Mouse (Mus musculus): ENCODE measurements around the gene Lama2.
A peak's percentile ranks its signal among the peaks of the same experiment; 100 is the strongest.
"Not testable (repeated sequence)": the region's sequence is repeated elsewhere in the genome, so short reads cannot be mapped to it uniquely, and the experiment has no call there.

Lama2 gene

DNA sequence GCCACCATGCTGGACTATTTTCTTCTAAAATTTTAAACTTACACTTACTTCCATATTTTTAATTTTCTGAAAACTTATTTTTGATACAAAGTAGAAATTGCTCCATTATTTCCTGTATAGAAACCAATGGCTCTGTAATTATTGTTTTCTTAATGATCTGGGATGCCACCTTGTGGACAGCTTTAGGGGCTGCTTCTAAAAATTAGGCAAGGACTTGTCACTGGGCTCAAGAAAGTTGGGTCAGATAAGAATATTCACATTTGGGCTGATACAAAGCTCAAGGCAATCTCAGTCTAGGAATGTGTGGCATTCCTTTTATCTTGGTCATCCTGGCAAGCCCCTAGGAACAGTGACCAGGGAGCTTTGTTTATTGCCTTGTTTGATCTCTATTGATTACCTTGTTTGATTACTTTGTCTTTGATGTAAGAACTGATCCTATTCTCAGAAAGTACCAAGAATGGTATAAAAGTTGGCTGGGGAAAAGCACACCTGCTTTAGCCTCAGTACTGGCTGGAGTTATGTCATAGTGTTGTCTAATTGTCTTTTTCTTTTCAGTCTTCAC is 606.7 kb downstream of the Lama2 start:
- DNase-seq (ENCODE audit: low spot score): no peak

DNA sequence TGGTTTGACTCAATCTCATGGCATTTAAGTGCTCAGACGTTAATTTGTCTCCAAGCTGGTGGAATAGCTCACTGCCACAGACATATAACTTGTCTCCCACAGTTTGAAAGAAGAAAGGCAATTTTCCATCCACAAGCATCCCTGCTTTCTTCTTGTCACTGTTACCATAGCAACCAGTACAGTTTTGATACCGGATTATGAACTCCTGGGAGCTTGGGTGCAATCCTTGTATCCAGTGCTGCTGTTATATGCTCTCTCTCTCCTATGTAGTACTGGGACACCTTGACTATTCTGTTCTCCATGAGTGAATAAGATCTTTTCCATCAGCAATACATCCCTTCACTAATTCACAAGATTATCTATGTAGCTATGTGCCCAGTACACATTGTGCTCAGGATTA is 612.2 kb downstream of the Lama2 start:
- no peak for DNase-seq (ENCODE audit: low spot score)

DNA sequence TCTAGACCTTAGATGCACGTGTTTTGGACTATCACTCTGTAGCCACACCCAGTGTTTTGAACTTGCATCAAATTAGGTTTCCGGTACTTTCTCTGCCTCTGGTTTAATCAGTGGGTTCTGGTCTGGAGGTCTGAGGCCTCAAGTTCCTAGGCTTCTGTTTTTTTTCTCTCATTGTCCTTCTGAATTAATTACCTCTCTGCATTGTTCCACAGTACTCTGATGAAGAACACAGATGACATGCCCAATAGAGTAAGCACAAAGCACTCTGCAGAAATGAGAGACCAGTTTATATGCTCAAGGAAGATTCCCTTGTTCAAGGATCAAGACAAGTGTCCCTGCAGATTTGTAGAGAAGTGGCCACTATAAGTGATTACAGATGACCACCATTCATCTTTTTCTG is 613.8 kb downstream of the Lama2 start:
- no peak for DNase-seq (ENCODE audit: low spot score)

DNA sequence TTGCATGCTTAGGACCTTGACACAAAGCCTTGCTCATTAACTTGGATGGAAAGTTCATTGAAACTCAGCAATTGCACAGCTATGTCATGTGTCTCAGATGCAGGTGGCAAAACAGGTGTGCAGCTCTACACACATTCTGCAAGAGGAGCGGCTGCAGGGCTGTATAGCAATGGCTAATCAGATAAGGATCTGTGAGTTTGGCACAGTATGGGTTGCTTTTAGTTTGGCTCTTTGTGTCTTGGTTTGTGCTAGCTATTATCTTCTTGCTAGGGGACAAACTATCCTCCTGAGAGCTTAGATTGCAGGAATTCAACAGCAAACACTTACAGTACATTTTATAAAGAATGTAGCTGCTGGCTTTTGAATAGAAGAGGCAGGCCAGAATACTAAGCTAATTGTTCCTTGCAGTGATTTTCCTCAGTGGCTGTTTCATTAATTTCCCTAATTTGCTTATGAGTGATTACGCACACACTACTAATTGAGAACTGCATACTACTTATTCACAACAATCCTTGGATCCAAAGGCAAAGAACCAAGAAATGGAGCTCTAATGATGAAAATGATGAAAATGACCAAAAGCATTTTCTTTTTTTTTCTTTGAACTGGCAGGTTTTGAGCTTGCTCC is 617.9 kb downstream of the Lama2 start:
- DNase-seq (ENCODE audit: low spot score): no peak

DNA sequence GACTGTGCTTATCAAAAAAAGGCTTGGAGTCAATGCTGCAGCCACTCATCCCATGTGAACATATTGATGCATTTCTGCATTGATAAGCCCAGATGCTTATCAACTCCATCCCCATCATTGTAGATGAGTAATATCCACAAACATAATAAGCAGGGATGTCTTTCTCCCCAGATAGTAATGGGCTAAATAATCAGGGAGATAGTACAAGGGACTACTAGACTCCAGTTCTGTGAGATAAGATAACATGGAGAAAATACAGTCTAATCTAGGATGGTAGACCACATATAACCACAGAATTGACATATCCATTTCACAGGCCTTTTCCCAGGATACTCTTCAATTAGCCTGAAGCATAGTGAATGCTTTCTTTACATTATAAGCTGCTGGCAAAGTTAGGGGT is 622.9 kb downstream of the Lama2 start:
- DNase-seq (ENCODE audit: low spot score): no peak

DNA sequence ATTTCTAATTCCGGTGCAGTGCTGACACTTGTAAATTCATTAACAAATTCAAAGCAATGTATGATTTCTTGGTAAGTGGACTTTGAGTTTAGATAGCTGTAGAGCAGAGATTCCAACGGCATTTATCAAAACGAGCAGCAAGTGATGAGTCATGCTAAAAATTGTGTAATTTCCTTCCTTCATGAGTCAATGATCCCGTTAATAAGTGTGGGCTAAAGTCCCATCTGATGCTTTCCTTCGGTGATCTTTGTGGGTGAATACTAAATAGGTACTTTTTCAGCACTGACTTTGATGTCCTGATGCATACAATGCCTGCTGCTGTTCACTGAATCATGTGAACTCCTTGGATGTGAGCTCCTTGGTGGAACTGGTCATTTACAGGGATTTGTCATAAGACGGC is 623.6 kb downstream of the Lama2 start:
- no peak for DNase-seq (ENCODE audit: low spot score)

DNA sequence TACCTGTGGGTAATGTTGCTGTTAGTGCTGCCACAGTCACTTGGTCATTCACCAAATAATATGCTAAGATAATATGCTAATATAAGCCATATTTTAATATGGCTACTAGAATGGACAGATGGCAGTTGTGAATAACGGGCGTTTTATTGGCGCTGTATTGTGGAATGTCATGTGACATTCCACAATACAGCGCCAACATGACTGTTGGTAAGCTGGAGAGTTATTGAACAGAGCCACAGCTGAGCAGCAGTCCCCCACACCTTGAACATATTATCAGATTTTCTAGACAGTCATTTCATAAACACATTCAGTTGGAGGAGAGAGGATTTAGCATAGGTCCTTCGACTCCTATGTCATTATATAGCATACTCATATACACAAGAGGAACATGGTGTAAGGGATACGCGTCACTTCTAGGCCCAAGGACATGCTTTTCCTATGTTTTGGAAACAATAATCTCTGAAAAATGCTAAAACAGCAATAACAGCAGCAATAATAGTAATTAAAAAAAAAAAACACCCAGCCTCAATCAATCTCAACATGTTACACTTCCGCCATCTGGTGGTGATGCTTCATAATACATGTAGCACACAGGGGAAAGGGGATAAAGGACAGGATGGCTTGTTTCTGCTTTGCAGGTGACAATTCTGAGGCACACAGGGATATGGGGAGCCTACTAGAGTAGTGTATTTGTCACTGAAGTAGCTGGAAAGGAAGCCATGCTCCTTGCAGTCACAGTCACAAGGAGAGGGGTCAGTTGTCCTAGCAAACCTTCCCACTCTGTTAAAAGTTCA is 624.2 kb downstream of the Lama2 start:
- DNase-seq (ENCODE audit: low spot score): peak; percentile 24

DNA sequence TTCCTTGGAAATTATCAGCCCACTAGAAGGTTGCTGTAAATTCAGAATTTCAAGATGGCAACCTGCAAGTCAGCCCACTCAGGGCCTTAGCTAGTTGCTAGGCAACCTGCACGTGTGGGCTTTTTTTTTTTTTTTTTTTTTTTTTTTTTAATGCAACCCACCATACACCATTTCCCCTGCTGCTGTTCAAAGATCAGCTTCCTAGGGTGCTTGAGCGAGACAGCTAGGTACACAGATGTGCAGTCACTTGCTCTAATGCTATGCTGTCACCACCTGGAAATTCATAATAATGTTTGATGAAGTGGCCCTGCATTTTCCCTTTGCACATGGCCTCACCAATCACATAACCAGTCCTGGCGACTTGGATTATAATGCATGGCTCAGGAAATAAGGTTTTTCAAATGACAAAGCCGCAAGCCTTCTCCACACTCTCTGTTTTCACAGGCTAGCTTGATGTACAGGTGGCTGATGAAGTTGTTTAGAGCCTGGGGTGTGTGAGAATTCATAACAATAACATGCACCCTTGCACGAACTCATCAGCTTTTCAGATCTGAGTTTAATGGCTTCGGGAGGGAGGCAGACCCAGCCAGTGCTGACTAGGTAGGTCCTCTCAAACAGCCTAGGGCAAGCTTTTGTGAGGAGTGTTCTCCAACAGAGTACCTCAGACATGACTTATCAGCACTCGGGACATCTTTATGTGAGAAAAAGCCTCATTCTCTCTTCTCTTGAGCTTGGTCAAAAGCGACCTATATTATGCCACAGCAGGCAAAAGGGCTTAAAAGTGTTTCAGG is 625.4 kb downstream of the Lama2 start:
- no peak for DNase-seq (ENCODE audit: low spot score)

DNA sequence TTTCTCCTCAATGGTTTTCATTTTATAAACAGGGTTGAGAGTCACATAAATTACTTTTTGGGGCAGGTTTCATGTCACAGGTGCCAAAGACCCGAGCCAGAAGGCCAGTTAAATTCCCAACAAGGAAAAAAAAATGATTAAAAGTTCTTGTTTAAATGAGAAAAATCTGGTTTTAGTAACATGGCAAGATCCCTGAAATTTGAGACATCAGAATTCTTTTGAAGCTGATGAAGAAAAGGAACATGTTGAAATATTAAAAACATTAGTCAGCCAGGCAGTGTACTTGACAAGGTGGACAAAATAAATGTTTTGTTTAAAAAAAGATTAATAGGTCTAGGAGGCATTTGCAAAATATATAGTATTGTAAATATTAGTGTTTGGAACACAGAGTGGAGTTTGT is 634.1 kb downstream of the Lama2 start:
- no peak for DNase-seq (ENCODE audit: low spot score)

DNA sequence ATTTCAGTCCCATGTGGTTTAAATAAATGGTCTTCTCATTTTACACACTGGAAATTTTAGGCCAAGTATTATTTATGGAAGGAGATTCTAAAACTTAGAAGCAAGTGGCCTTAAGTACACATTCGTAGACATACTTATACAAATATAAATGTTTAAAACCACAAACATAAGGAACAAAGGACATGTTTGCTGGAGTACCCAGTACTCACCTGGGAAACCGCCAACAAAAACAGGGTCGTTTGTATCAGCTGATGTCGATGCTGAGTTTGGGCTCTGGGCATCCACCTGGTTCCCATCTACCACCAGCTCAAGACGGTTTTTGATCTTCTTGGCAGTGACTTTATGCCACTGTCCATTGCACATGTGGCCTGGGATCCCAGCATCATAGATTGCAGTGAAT is 635.5 kb downstream of the Lama2 start:
- not testable (repeated sequence) for DNase-seq (ENCODE audit: low spot score)

DNA sequence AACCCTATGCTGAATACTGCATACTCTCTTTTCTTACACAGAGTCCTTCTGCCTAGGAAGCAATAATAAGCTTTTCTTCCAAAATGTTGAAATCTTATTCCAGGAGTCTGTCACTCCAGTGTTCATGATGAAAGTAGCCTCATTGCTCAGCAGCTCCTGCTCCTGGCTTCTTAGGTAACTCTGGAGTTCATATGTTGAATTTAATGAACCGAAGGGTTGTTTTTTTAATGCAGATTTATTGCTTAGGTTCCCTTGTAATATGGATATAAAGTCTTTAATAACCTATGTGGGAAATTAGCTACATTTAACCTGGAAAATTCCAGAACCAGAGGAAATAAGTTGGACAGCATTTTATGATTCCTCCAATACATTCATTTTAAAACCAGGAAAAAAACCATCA is 636.0 kb downstream of the Lama2 start:
- DNase-seq (ENCODE audit: low spot score): no peak

DNA sequence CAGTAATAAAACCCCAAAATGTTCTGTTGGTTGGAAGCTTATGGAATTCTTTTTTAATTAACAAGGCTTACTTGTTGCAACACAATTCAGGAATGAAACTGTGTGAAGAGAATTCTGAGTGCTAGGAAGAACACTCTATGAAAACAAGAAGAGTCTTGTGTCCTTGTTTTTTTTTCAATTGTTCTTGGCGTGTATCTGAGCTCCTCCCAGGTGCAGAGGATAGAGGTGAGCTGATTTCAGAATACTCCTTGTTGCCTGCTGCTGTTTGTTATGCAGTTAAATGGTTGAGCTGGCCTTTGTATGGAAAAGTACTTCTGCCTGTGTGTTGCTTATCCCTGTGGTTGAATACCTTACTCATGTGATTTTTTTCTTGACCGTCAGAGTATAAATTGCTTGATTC is 636.9 kb downstream of the Lama2 start:
- no peak for DNase-seq (ENCODE audit: low spot score)

DNA sequence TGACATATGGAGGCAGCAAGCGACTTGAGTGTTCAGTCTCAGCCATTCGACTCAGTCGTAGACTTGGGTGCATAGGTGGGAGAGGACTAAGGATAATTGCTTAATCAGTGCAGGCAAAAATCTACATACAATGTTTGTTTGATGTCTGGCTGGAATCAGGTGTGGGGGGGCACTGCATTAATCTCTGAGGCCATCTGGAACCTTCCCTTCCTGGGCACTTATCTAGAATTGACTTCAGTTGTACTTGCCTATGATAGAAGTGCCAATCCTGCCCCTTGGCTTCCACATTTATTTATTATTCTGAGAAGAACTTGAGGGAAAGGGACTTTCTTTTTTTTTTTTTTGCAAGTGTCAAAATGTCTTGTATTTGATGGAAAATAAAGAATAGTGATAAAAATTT is 644.2 kb downstream of the Lama2 start:
- no peak for DNase-seq (ENCODE audit: low spot score)

DNA sequence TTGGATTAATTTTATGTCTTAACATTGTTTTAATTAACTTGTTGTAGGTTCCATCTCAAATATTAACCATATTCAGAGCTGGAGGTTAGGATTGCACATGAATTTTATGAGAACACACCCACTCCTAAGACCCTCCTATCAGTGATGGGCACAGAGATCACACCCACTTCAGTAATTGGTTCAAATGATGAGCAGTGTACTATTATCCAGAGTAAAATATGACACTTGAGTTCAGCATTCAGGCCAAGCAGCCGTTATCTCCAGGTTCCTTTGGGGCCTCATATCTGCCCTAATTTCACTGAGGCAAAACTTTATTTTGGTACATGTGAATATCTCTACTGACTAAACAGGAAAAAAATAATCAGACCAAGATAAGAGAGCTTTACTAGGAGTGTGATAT is 645.3 kb downstream of the Lama2 start:
- DNase-seq (ENCODE audit: low spot score): no peak

DNA sequence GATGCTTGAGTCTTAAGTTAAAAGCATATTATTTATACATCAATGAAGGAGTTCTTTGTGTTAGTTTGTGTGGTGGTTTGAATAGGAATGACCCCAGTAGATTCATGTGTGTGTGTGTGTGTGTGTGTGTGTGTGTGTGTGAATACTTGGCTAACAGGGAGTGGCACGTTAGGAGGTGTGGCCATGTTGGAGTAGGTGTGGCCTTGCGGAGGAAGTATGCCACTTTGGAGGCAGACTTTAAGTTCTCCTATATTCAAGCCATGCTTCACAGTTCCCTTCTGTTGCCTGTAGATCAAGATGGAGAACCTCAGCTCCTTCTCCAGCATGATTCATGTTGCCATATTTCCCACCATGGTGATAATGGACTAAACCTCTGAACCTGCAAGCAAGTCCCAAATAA is 646.0 kb downstream of the Lama2 start:
- DNase-seq (ENCODE audit: low spot score): no peak

DNA sequence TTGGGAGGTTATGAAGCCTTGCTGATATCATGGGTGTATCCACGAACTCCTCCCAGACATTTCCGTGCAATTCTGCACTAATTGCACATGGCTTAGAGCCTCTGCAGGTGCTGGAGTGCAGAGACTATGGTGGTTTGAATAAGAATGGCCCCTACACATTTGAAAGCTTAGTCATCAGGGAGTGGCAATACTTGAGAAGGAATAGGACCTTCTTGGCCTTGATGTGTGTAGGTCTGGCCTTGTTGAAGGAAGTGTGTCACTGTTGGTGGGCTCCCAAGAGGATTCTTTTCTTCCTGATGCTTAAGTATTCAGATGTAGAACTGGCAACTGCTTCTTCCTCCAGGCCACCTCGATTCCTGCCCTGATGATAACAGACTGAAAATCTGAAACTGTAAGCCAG is 661.0 kb downstream of the Lama2 start:
- no peak for DNase-seq (ENCODE audit: low spot score)

DNA sequence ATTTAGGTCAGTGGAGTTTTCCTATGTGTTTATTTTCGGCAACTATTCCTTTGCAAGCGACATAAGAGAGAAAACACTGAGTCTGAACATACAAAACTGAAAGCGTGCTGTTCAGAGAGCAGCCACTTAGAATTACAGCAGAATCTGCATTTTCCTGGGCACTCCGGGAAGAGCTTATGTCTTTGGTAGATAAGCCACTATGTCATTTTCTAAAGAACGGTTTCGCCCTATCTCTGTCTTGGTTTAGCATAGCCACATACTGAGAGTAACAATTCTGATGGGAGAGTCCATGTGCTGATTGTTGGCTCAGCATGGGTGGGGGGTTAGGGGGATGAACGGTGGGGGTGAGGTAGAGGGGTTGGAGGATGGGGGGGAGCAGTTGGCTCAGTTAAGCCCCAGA is 669.1 kb downstream of the Lama2 start:
- no peak for DNase-seq (ENCODE audit: low spot score)

DNA sequence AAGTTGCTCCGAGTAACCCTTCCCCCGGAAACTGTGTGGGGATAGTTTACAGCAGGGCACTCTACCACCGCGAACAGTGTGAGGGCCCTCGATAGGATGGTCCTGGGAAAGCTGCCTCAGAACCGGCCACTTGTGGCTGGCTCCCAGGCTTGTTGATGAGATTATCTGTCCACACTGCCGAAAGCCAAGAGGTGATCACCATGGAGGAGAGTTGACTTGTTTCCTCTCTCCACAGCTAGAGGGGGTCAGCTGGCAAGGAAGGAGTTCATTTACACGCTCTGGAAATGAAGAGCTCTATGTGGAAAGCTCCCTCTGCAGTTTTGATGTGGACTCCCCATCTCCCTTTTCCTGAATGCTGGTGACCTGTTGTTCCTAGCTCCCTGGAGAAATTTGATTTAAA is 669.9 kb downstream of the Lama2 start:
- DNase-seq (ENCODE audit: low spot score): no peak

DNA sequence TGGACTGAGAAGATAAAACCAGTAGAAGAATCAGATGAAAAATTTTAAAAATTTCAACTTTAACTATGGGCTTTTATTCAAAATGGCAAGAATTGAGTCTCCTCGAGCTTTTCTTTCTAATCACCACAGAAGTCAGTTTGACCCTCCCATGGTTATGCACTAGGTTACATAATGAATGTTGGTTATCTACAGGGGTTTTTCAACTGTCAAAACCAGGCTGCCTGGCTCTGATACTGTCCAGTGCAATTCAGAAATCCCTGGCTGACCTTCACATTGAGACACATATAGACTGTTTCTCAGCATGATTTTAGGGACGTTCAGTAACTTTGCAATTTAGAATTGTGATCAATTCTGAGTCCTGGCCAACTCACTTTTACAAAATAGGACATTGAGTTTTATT is 671.2 kb downstream of the Lama2 start:
- no peak for DNase-seq (ENCODE audit: low spot score)

DNA sequence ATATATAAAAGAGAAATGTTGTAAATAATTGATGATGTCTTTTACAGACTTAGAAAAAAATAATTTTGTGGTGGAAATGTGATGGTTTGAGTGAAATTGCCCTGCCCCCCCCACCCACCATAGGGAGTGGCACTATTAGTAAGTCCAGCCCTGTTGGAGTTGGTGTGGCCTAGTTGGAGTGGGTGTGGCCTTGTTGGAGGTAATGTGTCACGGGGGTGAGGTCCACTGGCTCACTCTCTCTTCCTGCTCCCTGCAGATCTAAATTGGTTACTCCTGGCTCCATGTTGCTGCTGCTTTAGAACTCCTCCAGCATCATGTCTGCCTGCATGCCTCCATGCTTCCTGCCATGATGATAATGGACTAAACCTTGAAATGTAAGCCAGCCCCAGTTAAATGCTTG is 680.0 kb downstream of the Lama2 start:
- no peak for DNase-seq (ENCODE audit: low spot score)

DNA sequence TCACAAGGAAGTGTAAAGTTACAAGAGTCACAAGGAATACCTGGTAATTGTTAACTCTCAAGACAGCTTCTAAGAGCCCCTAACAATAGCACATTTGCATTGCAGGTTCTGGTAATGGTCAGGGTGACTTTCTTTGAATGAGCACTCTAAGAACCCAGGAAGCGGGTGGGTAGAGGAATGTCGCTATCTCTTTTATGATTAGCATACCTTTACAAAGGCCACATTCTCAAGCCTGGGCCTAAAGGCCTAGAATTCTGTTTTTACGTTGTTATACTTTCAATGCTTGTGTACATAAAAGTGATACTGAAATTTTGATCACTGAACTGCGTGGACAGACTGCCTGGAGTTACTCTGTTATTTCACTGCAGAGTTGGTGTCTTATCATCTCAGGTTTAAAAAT is 681.1 kb downstream of the Lama2 start:
- DNase-seq (ENCODE audit: low spot score): not testable (repeated sequence)

DNA sequence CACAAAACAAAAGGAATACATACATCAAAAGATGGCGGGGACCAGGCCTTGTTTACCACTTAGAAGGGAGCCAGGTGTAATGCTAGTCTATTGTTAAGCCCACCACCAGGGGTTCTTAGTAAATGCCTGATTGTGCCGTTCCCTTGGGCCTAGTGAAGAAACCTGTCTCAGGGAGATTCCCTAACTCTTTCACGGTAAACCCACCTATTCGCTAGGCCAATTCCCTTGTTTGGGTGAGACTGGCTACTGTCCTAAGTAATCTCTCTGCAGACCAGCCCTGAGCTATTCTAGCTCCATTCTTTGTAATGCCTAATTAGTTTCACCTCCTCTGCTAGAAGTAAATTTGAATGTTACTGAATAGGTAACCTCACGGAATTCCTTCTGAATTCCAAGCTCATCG is 683.5 kb downstream of the Lama2 start:
- DNase-seq (ENCODE audit: low spot score): not testable (repeated sequence)

Measured in left cerebral cortex, adult 11 months (tissue).